Mouse (Mus musculus) leukemia stem cell, adult 10-12 weeks (primary cell): ENCODE data around the gene Olfr486. TPM values are rescaled to one million over a fixed set of nuclear protein-coding genes. Genes with fewer than 3 reads are reported as not detected.

Experiments used
- polyA plus RNA-seq: library from polyadenylated mRNA; stranded (reverse); fragments of >175 nt; gene quantifications from 2 replicates; pipeline ENCODE4 v1.2.3, GENCODE M21; 2012; ENCODE audit warnings: low replicate concordance

Olfr486 gene
- polyA plus RNA-seq, result not detected in 2 replicates

GRCm38 (mm10) chr7:108172642-108173041 is at the start of gene Olfr486:
Gene Olfr486, minus strand, starts transcription at chr7:108172742.

GRCm38 (mm10) chr7:108214536-108214935 is 42.0 kb upstream of the Olfr486 start, which contains the start of gene Olfr487:
Gene Olfr487, minus strand, starts transcription at chr7:108214636.

GRCm38 (mm10) chr7:108159771-108160170 is 12.8 kb downstream of the Olfr486 start, which contains the start of gene Olfr485:
Gene Olfr485, minus strand, starts transcription at chr7:108159871.

GRCm38 (mm10) chr7:108127349-108127748 is 45.2 kb downstream of the Olfr486 start, which contains the start of gene Olfr484:
Gene Olfr484, minus strand, starts transcription at chr7:108127449.

Other genes starting within 250 kb of the Olfr486 start
- gene Olfr473, start 242.3 kb downstream of the Olfr486 start, polyA plus RNA-seq, result not detected in 2 replicates
- not detected in 2 replicates for gene Olfr474, start 218.1 kb downstream of the Olfr486 start, polyA plus RNA-seq
- not detected in 2 replicates for gene Olfr476, start 207.9 kb downstream of the Olfr486 start, polyA plus RNA-seq
- gene Olfr477, start 186.0 kb downstream of the Olfr486 start, polyA plus RNA-seq, result not detected in 2 replicates
- gene Olfr478, start 138.8 kb downstream of the Olfr486 start, polyA plus RNA-seq, result not detected in 2 replicates
- gene Olfr479, start 122.0 kb downstream of the Olfr486 start, polyA plus RNA-seq, result not detected in 2 replicates
- gene Olfr480, start 105.4 kb downstream of the Olfr486 start, polyA plus RNA-seq, result not detected in 2 replicates
- 0.03 TPM in 1 of 2 replicates, not detected in the other for gene Olfr481, start 92.9 kb downstream of the Olfr486 start, polyA plus RNA-seq
- gene Olfr482, start 75.2 kb downstream of the Olfr486 start, polyA plus RNA-seq, result not detected in 2 replicates
- gene Olfr483, start 71.9 kb downstream of the Olfr486 start, polyA plus RNA-seq, result not detected in 2 replicates
- not detected in 2 replicates for gene Olfr484, start 45.3 kb downstream of the Olfr486 start, polyA plus RNA-seq
- not detected in 2 replicates for gene Olfr485, start 12.9 kb downstream of the Olfr486 start, polyA plus RNA-seq
- not detected in 2 replicates for gene Olfr487, start 41.9 kb upstream of the Olfr486 start, polyA plus RNA-seq
- 0.08 TPM in 1 of 2 replicates, not detected in the other for gene Olfr488, start 85.6 kb upstream of the Olfr486 start, polyA plus RNA-seq
- gene Olfr490, start 116.2 kb upstream of the Olfr486 start, polyA plus RNA-seq, result not detected in 2 replicates
- gene Olfr491, start 140.7 kb upstream of the Olfr486 start, polyA plus RNA-seq, result not detected in 2 replicates
- not detected in 2 replicates for gene Olfr492, start 150.9 kb upstream of the Olfr486 start, polyA plus RNA-seq
- not detected in 2 replicates for gene Olfr493, start 174.2 kb upstream of the Olfr486 start, polyA plus RNA-seq
- gene Olfr494, start 192.6 kb upstream of the Olfr486 start, polyA plus RNA-seq, result not detected in 2 replicates
- gene Olfr495, start 220.4 kb upstream of the Olfr486 start, polyA plus RNA-seq, result not detected in 2 replicates
- not detected in 2 replicates for gene Olfr497, start 247.7 kb upstream of the Olfr486 start, polyA plus RNA-seq